Mouse (Mus musculus) myocyte (in vitro differentiated cells): ENCODE measurements at regions not wholly inside any gene's neighbourhood (a gene's known extent, or its start where the extent isn't known, plus 50 kb on each side); places are given as distances from the start of the nearest gene placed in this dataset.

Source experiments
- H3K27me3 ChIP-seq: one replicate; pipeline ENCODE4 v1.6.1; 2011; ENCODE audit not compliant: control insufficient read depth, insufficient read depth, insufficient read length
- H3K36me3 ChIP-seq: one replicate; pipeline ENCODE4 v1.6.1; 2011; ENCODE audit not compliant: control insufficient read depth, insufficient read depth
- H3K4me2 ChIP-seq: one replicate; pipeline ENCODE4 v1.6.1; 2011; ENCODE audit warnings: low read depth, control low read depth
- H3K4me3 ChIP-seq: one replicate; pipeline ENCODE4 v1.5.1; 2011; ENCODE audit warnings: mild to moderate bottlenecking, control low read depth, moderate library complexity
- H3K79me2 ChIP-seq: one replicate; pipeline ENCODE4 v1.6.1; 2011; ENCODE audit not compliant: control insufficient read depth, insufficient read depth
- H3ac ChIP-seq: one replicate; pipeline ENCODE4 v1.6.1; 2011; ENCODE audit not compliant: control insufficient read depth, insufficient read length
- CEBPB ChIP-seq: IDR thresholded peaks from 2 replicates; pipeline ENCODE4 v1.6.1; 2011; ENCODE audit warnings: mild to moderate bottlenecking, moderate library complexity; ENCODE audit not compliant: poor library complexity, insufficient read depth, severe bottlenecking
- E2F4 ChIP-seq: IDR thresholded peaks from one replicate; pipeline ENCODE4 v1.6.1; 2011; ENCODE audit warnings: mild to moderate bottlenecking, control low read depth, moderate library complexity; ENCODE audit not compliant: insufficient read depth
- MAX ChIP-seq: IDR thresholded peaks from one replicate; pipeline ENCODE4 v1.6.1; 2011; ENCODE audit warnings: low read depth, mild to moderate bottlenecking, control low read depth
- MYOD1 ChIP-seq, 3 experiments: IDR thresholded peaks; one replicate each; pipeline ENCODE4 v1.6.1; 2011; ENCODE audit warnings: control low read depth in 2 of 3, low read depth in 2 of 3, mild to moderate bottlenecking in 2 of 3, moderate library complexity in 1 of 3; ENCODE audit not compliant: insufficient read length in 2 of 3, control insufficient read depth in 1 of 3
- MYOG ChIP-seq, 3 experiments: IDR thresholded peaks; one replicate each; pipeline ENCODE4 v1.6.1; 2011; ENCODE audit warnings: control low read depth in 2 of 3, low read depth in 2 of 3, mild to moderate bottlenecking in 2 of 3; ENCODE audit not compliant: insufficient read length in 2 of 3, control insufficient read depth in 1 of 3, insufficient read depth in 1 of 3
- POLR2A ChIP-seq: IDR thresholded peaks from one replicate; pipeline ENCODE4 v1.6.1; 2011; ENCODE audit warnings: low read depth, mild to moderate bottlenecking, control low read depth, moderate library complexity; ENCODE audit not compliant: insufficient read length
- POLR2AphosphoS2 ChIP-seq: IDR thresholded peaks from one replicate; pipeline ENCODE4 v1.6.1; 2011; ENCODE audit warnings: low read depth, control low read depth; ENCODE audit not compliant: insufficient read length
- REST ChIP-seq: IDR thresholded peaks from one replicate; pipeline ENCODE4 v1.6.1; 2011; ENCODE audit warnings: mild to moderate bottlenecking, control low read depth, moderate library complexity; ENCODE audit not compliant: insufficient read depth, insufficient read length
- SRF ChIP-seq: IDR thresholded peaks from one replicate; pipeline ENCODE4 v1.6.1; 2011; ENCODE audit warnings: low read depth; ENCODE audit not compliant: control insufficient read depth, insufficient read length
- TCF12 ChIP-seq: IDR thresholded peaks from one replicate; pipeline ENCODE4 v1.6.1; 2011; ENCODE audit warnings: mild to moderate bottlenecking, control low read depth; ENCODE audit not compliant: poor library complexity, insufficient read depth, severe bottlenecking
- TCF3 ChIP-seq: IDR thresholded peaks from one replicate; pipeline ENCODE4 v1.6.1; 2011; ENCODE audit warnings: low read depth, control low read depth; ENCODE audit not compliant: insufficient read length
- USF1 ChIP-seq: IDR thresholded peaks from one replicate; pipeline ENCODE4 v1.6.1; 2011; ENCODE audit warnings: low read depth, mild to moderate bottlenecking, control low read depth, moderate library complexity

GRCm38 (mm10) chr3:21025876-21026275 is 658.9 kb upstream of the Agtr1b start:
- Histone ChIP-seq H3K79me2 (no peaks in the 10 kb centered on the region), H3K27me3 (no peaks in the 10 kb centered on the region), H3K36me3 (no peaks in the 10 kb centered on the region), H3K4me3 (no peak overlapping the region), H3ac (no peak overlapping the region), H3K4me2 (no peak overlapping the region)
- no peak for TF ChIP-seq MYOD1 (IDR thresholded peaks at IDR 0.05; ENCODE audit: control insufficient read depth in 1 of 3, insufficient read length in 2 of 3, low read depth in 2 of 3)

GRCm38 (mm10) chr3:21020946-21021345 is 654.0 kb upstream of the Agtr1b start:
- Histone ChIP-seq H3K36me3 (no peaks in the 10 kb centered on the region), H3K79me2 (no peaks in the 10 kb centered on the region), H3K4me3 (no peak overlapping the region), H3ac (no peak overlapping the region), H3K4me2 (no peak overlapping the region), H3K27me3 (no peaks in the 10 kb centered on the region)
- no peak for TF ChIP-seq USF1
- TF ChIP-seq CEBPB, result no peak
- TF ChIP-seq POLR2A, result no peak
- no peak for TF ChIP-seq MAX
- TF ChIP-seq POLR2AphosphoS2, result no peak
- TF ChIP-seq TCF3, result no peak
- TF ChIP-seq E2F4, result no peak
- TF ChIP-seq REST, result no peak
- no peak for TF ChIP-seq MYOG (IDR thresholded peaks at IDR 0.05; ENCODE audit: control insufficient read depth in 1 of 3, insufficient read depth in 1 of 3, insufficient read length in 2 of 3, low read depth in 2 of 3)
- TF ChIP-seq MYOD1 (IDR thresholded peaks at IDR 0.05; ENCODE audit: control insufficient read depth in 1 of 3, insufficient read length in 2 of 3, low read depth in 2 of 3), result no peak
- TF ChIP-seq TCF12, result no peak
- TF ChIP-seq SRF, result no peak

- no peak overlapping the region for H3ac ChIP-seq
- TF ChIP-seq USF1 (no peak), POLR2A (no peak), E2F4 (no peak)
- H3K27me3 ChIP-seq, result no peaks in the 10 kb centered on the region
- no peaks in the 10 kb centered on the region for H3K36me3 ChIP-seq
- no peak overlapping the region for H3K4me3 ChIP-seq
- no peaks in the 10 kb centered on the region for H3K79me2 ChIP-seq
- no peak overlapping the region for H3K4me2 ChIP-seq
Measured at GRCm38 (mm10) chr3:21020297-21020696, 653.3 kb upstream of the Agtr1b start.

GRCm38 (mm10) chr3:21009650-21010049 is 642.7 kb upstream of the Agtr1b start:
- H3K4me3 ChIP-seq, result no peak overlapping the region
- H3K27me3 ChIP-seq, result no peaks in the 10 kb centered on the region
- TF ChIP-seq TCF3 (no peak), REST (no peak), MYOD1 (IDR thresholded peaks at IDR 0.05; ENCODE audit: control insufficient read depth in 1 of 3, insufficient read length in 2 of 3, low read depth in 2 of 3) (no peak), SRF (no peak), MAX (no peak), USF1 (no peak), TCF12 (no peak), POLR2A (no peak), E2F4 (no peak)
- no peak overlapping the region for H3K4me2 ChIP-seq
- H3K79me2 ChIP-seq, result no peaks in the 10 kb centered on the region
- H3ac ChIP-seq, result no peak overlapping the region
- no peaks in the 10 kb centered on the region for H3K36me3 ChIP-seq

- H3K79me2 ChIP-seq, result no peaks in the 10 kb centered on the region
- TF ChIP-seq REST (no peak), E2F4 (no peak), SRF (no peak), POLR2A (no peak), MYOD1 (IDR thresholded peaks at IDR 0.05; ENCODE audit: control insufficient read depth in 1 of 3, insufficient read length in 2 of 3, low read depth in 2 of 3) (no peak), MYOG (IDR thresholded peaks at IDR 0.05; ENCODE audit: control insufficient read depth in 1 of 3, insufficient read depth in 1 of 3, insufficient read length in 2 of 3, low read depth in 2 of 3) (no peak), TCF12 (no peak), USF1 (no peak), POLR2AphosphoS2 (no peak), TCF3 (no peak)
- no peaks in the 10 kb centered on the region for H3K36me3 ChIP-seq
- no peak overlapping the region for H3ac ChIP-seq
- no peak overlapping the region for H3K4me3 ChIP-seq
- H3K27me3 ChIP-seq, result no peaks in the 10 kb centered on the region
- no peak overlapping the region for H3K4me2 ChIP-seq
Measured at GRCm38 (mm10) chr3:20998295-20998694, 631.3 kb upstream of the Agtr1b start.
